Mouse (Mus musculus) megakaryocyte, embryonic 14.5 days (primary cell): Measurements from ENCODE around the gene Ap1b1.

ENCODE experiments used
- FLI1 ChIP-seq: IDR thresholded peaks from 2 replicates; pipeline ENCODE4 v1.6.1; 2012; ENCODE audit warnings: low read length, inconsistent platforms, mixed read lengths
- GATA1 ChIP-seq: IDR thresholded peaks from 3 replicates; pipeline ENCODE4 v1.6.1; 2012; ENCODE audit warnings: mixed read lengths, low read length, inconsistent platforms, borderline replicate concordance

GRCm38 (mm10) chr11:4989187-4989586, 2.6 kb downstream of the Ap1b1 start:
- no peak for TF ChIP-seq GATA1
- TF ChIP-seq FLI1 = no peak
